Mouse (Mus musculus): ENCODE data around the gene Mia.

The Mia gene

GRCm38 (mm10) chr7:27185986-27186385 is 5.0 kb upstream of the Mia start:
- DNase-seq (ENCODE audit: low read depth, low spot score), result no peak

- DNase-seq (ENCODE audit: low read depth, low spot score), result peak; percentile 65
These were observed 4.0 kb upstream of the Mia start for GRCm38 (mm10) chr7:27184964-27185363.

- DNase-seq (ENCODE audit: low read depth, low spot score), result no peak
These were observed 1.5 kb upstream of the Mia start for GRCm38 (mm10) chr7:27182498-27182897.

- no peak for DNase-seq (ENCODE audit: low read depth, low spot score)
These were observed 921 bp downstream of the Mia start for GRCm38 (mm10) chr7:27180036-27180435.

- peak; percentile 93 for DNase-seq (ENCODE audit: low read depth, low spot score)
These were observed 1.6 kb downstream of the Mia start for GRCm38 (mm10) chr7:27179217-27179918.

GRCm38 (mm10) chr7:27178324-27179216 is 2.4 kb downstream of the Mia start, which contains the start of gene Rab4b:
Rab4b (minus strand) TSS chr7:27178896.
- DNase-seq (ENCODE audit: low read depth, low spot score), result peak; percentile 100

GRCm38 (mm10) chr7:27177942-27178323 is 3.0 kb downstream of the Mia start:
- DNase-seq (ENCODE audit: low read depth, low spot score), result no peak

GRCm38 (mm10) chr7:27174896-27175295 is 6.1 kb downstream of the Mia start:
- DNase-seq (ENCODE audit: low read depth, low spot score), result no peak

GRCm38 (mm10) chr7:27174496-27174895 is 6.5 kb downstream of the Mia start:
- no peak for DNase-seq (ENCODE audit: low read depth, low spot score)

GRCm38 (mm10) chr7:27170981-27171380 is 10.0 kb downstream of the Mia start:
- DNase-seq (ENCODE audit: low read depth, low spot score), result no peak

GRCm38 (mm10) chr7:27168371-27168770 is 12.6 kb downstream of the Mia start:
- DNase-seq (ENCODE audit: low read depth, low spot score), result peak; percentile 54

- no peak for DNase-seq (ENCODE audit: low read depth, low spot score)
These were observed 13.4 kb downstream of the Mia start for GRCm38 (mm10) chr7:27167475-27168094.

GRCm38 (mm10) chr7:27166614-27167474 is 14.1 kb downstream of the Mia start, which contains the start of gene Egln2:
Egln2 (minus strand) TSS chr7:27166802.
- peak; percentile 97 for DNase-seq (ENCODE audit: low read depth, low spot score)

GRCm38 (mm10) chr7:27166229-27166613 is 14.7 kb downstream of the Mia start:
- DNase-seq (ENCODE audit: low read depth, low spot score), result peak; percentile 92

- peak; percentile 41 for DNase-seq (ENCODE audit: low read depth, low spot score)
These were observed 15.3 kb downstream of the Mia start for GRCm38 (mm10) chr7:27165696-27166095.

GRCm38 (mm10) chr7:27165007-27165655 is 15.8 kb downstream of the Mia start:
- DNase-seq (ENCODE audit: low read depth, low spot score), result no peak

GRCm38 (mm10) chr7:27164112-27164947 is 16.6 kb downstream of the Mia start:
- DNase-seq (ENCODE audit: low read depth, low spot score), result no peak

- DNase-seq (ENCODE audit: low read depth, low spot score), result no peak
These were observed 17.5 kb downstream of the Mia start for GRCm38 (mm10) chr7:27163450-27163805.

GRCm38 (mm10) chr7:27162780-27163449 is 18.0 kb downstream of the Mia start:
- DNase-seq (ENCODE audit: low read depth, low spot score), result no peak
